Mouse (Mus musculus) small intestine, adult 2 months (tissue): Measurements from ENCODE around the gene Itgb1bp1. TPM values are rescaled to one million over a fixed set of nuclear protein-coding genes. Genes with fewer than 3 reads are reported as not detected.

Experiments used
- H3K27ac ChIP-seq: fragments of 200-500 bp; 2 replicates; pipeline ENCODE4 v1.5.1; 2012; ENCODE audit warnings: low read depth, low read length, control low read depth, inconsistent platforms; ENCODE audit not compliant: insufficient read depth
- H3K27me3 ChIP-seq: fragments of 200-500 bp; 2 replicates; pipeline ENCODE4 v1.6.1; 2012; ENCODE audit warnings: mild to moderate bottlenecking, moderate library complexity, low read length, inconsistent platforms; ENCODE audit not compliant: control insufficient read depth, insufficient read depth
- H3K36me3 ChIP-seq: fragments of 200-500 bp; 2 replicates; pipeline ENCODE4 v1.6.1; 2012; ENCODE audit warnings: mild to moderate bottlenecking, low read length, control low read depth, inconsistent platforms; ENCODE audit not compliant: control insufficient read depth, insufficient read depth
- H3K4me1 ChIP-seq: fragments of 200-500 bp; 2 replicates; pipeline ENCODE4 v1.6.1; 2012; ENCODE audit warnings: low read length, inconsistent platforms, mixed read lengths; ENCODE audit not compliant: control insufficient read depth, insufficient read depth, insufficient read length
- H3K4me3 ChIP-seq: fragments of 200-500 bp; 2 replicates; pipeline ENCODE4 v1.5.1; 2012; ENCODE audit warnings: low read depth, mild to moderate bottlenecking, control low read depth, inconsistent platforms, low read length, moderate library complexity
- CTCF ChIP-seq: fragments of 200-500 bp; IDR thresholded peaks from 2 replicates; pipeline ENCODE4 v1.5.1; 2012; ENCODE audit warnings: low read depth, mild to moderate bottlenecking, control low read depth, inconsistent platforms, low read length, moderate library complexity, mixed read lengths; ENCODE audit not compliant: insufficient replicate concordance, insufficient read length; ENCODE audit errors: extremely low read depth
- POLR2A ChIP-seq: fragments of 200-500 bp; IDR thresholded peaks from 2 replicates; pipeline ENCODE4 v1.6.1; 2012; ENCODE audit warnings: low read depth, mild to moderate bottlenecking, control low read depth, inconsistent platforms, low read length, moderate library complexity
- WGBS: fragments of 180-500 bp; shearing (Covaris S2); methylation state at CpG from one replicate; pipeline ENCODE4 v1.1.7; 2018; 5-methylcytosine and 5-hydroxymethylcytosine counted together
- polyA plus RNA-seq: library from polyadenylated mRNA; depleted of rRNA; stranded (reverse); fragments of >200 nt; gene quantifications from 2 replicates; pipeline ENCODE4 v1.2.3, GENCODE M21; 2012

Itgb1bp1 gene
- polyA plus RNA-seq, 1 experiment, result 3.7 TPM

- H3K27me3 ChIP-seq, result no peaks in the 10 kb centered on the region
- peak overlapping the region; percentile 52 for H3K27ac ChIP-seq
- under 1% methylated on average over 47 of the region's 47 CpGs for WGBS
- H3K4me3 ChIP-seq, result peak overlapping the region; percentile 85
- peaks cover 2% of the 10 kb centered on the region; the same call in 1 of the 2 replicates for H3K36me3 ChIP-seq
- peak; percentile 35; the same call in 1 of the 2 replicates for TF ChIP-seq POLR2A
- TF ChIP-seq CTCF, result no peak
- H3K4me1 ChIP-seq, result peaks cover 4% of the 10 kb centered on the region; the same call in 1 of the 2 replicates
Observed at GRCm38 (mm10) chr12:21285508-21286242, 409 bp downstream of the Itgb1bp1 start.

- Histone ChIP-seq H3K4me3 (peak within 1 kb of the TSS; percentile 85), H3K27ac (peak within 1 kb of the TSS; percentile 68), H3K27me3 (no peaks in the 10 kb centered on the region), H3K36me3 (no peaks in the 10 kb centered on the region), H3K4me1 (peaks cover 4% of the 10 kb centered on the region; the same call in 1 of the 2 replicates)
- TF ChIP-seq POLR2A (no peak; the same call in 1 of the 2 replicates), CTCF (no peak)
- 56% methylated on average over 11 of the region's 11 CpGs for WGBS
Observed at GRCm38 (mm10) chr12:21284761-21285441, 1.2 kb downstream of the Itgb1bp1 start, which contains the start of gene Cpsf3. Cpsf3 (plus strand) TSS chr12:21285391.

DNA sequence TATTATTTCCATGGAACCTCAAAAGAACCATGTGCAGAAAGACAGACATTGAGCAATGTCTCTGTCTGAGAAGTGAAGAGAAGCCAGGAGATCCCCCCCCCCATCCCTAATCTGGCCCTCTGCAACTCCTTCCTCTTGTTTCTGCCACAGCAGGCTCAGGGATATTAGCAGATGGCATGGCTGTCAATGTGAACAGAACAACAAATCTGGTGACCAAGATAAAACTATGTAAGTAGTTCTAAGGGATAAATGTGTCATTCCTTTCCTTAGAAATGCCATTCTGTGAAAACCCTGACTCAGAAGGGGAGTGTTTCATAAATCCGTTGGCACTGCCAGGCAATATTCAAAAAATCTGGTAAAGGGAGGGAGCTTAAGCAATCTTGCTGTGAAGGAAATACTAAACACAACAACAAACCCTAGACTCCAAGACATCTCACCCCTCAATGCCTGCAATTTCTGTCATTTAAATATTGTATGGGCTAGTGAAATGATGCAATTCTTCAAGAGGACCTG, 8.7 kb downstream of the Itgb1bp1 start:
- no peak for TF ChIP-seq CTCF
- no peak for TF ChIP-seq POLR2A
- WGBS, result 91% methylated on average over 1 of the region's 1 CpGs

GRCm38 (mm10) chr12:21274446-21274845, 11.6 kb downstream of the Itgb1bp1 start:
- H3K27ac ChIP-seq, result no peak overlapping the region
- WGBS, result 89% methylated on average over 7 of the region's 7 CpGs
- TF ChIP-seq POLR2A (no peak), CTCF (no peak)

More for the DNA sequence above, 8.7 kb downstream of the Itgb1bp1 start:
- Histone ChIP-seq H3K27me3 (no peaks in the 10 kb centered on the region), H3K36me3 (peaks cover 18% of the 10 kb centered on the region), H3K4me1 (no peaks in the 10 kb centered on the region), H3K4me3 (no peak overlapping the region), H3K27ac (no peak overlapping the region)

GRCm38 (mm10) chr12:21268083-21268616, 17.9 kb downstream of the Itgb1bp1 start:
- peaks cover 59% of the 10 kb centered on the region for H3K36me3 ChIP-seq
- WGBS, result 91% methylated on average over 8 of the region's 8 CpGs
- no peaks in the 10 kb centered on the region for H3K27me3 ChIP-seq
- H3K27ac ChIP-seq, result no peak overlapping the region
- H3K4me3 ChIP-seq, result no peak overlapping the region
- no peaks in the 10 kb centered on the region for H3K4me1 ChIP-seq
- no peak for TF ChIP-seq CTCF
- TF ChIP-seq POLR2A, result no peak

More at GRCm38 (mm10) chr12:21274446-21274845, 11.6 kb downstream of the Itgb1bp1 start:
- H3K4me1 ChIP-seq, result no peaks in the 10 kb centered on the region
- no peak overlapping the region for H3K4me3 ChIP-seq
- peaks cover 43% of the 10 kb centered on the region for H3K36me3 ChIP-seq
- H3K27me3 ChIP-seq, result no peaks in the 10 kb centered on the region

GRCm38 (mm10) chr12:21266784-21267098, 19.3 kb downstream of the Itgb1bp1 start:
- 80% methylated on average over 2 of the region's 2 CpGs for WGBS
- Histone ChIP-seq H3K36me3 (peaks cover 62% of the 10 kb centered on the region), H3K4me1 (no peaks in the 10 kb centered on the region), H3K27ac (no peak overlapping the region), H3K27me3 (no peaks in the 10 kb centered on the region), H3K4me3 (no peak overlapping the region)
- TF ChIP-seq POLR2A (no peak), CTCF (no peak)
